Mouse (Mus musculus) megakaryocyte, embryonic 14.5 days (primary cell): ENCODE results near the gene Gpr107. TPM values are rescaled to one million over a fixed set of nuclear protein-coding genes. Genes with fewer than 3 reads are reported as not detected.

Source experiments
- H3K27me3 ChIP-seq: replicated peaks from 2 replicates; pipeline ENCODE3; 2012; ENCODE audit warnings: inconsistent platforms
- H3K36me3 ChIP-seq: replicated peaks from 2 replicates; pipeline ENCODE3; 2012; ENCODE audit warnings: low read length, inconsistent platforms, mixed read lengths
- H3K4me1 ChIP-seq: 2 replicates; pipeline ENCODE4 v1.6.1; 2012; ENCODE audit warnings: inconsistent platforms
- H3K4me3 ChIP-seq: replicated peaks from 2 replicates; pipeline ENCODE3; 2012; ENCODE audit warnings: moderate library complexity, mild to moderate bottlenecking, inconsistent platforms
- H3K9me3 ChIP-seq: 2 replicates; pipeline ENCODE4 v1.6.1; 2012; ENCODE audit warnings: inconsistent platforms
- FLI1 ChIP-seq: IDR thresholded peaks from 2 replicates; pipeline ENCODE4 v1.6.1; 2012; ENCODE audit warnings: low read length, inconsistent platforms, mixed read lengths
- GATA1 ChIP-seq: IDR thresholded peaks from 3 replicates; pipeline ENCODE4 v1.6.1; 2012; ENCODE audit warnings: mixed read lengths, low read length, inconsistent platforms, borderline replicate concordance
- polyA plus RNA-seq: library from polyadenylated mRNA; stranded (reverse); fragments of >175 nt; gene quantifications from 2 replicates; pipeline ENCODE4 v1.2.3, GENCODE M21; 2012; ENCODE audit warnings: low replicate concordance; ENCODE audit not compliant: insufficient read depth

Gpr107 gene
- polyA plus RNA-seq, 1 experiment: 11.9 TPM

DNA sequence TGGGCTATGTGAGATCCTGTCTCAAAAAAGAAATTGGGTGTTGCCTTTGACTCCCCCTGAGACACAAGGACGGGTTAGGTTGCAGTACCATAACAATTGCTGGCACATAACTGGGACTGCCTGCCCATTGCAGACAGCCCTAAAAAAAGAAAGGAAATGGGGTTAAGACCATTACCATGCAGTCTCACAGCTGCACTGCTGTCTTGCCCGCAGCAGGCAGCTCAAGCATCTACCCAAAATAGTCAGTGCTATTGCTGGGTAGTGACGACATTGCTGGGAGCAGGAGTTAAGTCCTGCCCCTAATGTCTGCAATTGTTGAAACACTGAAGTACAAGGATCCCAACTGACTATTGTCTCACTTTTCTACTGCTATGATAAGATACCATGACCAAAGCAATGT, 37.5 kb downstream of the Gpr107 start:
- H3K36me3 ChIP-seq: peaks cover 94% of the 10 kb centered on the region
- TF ChIP-seq GATA1 (no peak), FLI1 (no peak)

DNA sequence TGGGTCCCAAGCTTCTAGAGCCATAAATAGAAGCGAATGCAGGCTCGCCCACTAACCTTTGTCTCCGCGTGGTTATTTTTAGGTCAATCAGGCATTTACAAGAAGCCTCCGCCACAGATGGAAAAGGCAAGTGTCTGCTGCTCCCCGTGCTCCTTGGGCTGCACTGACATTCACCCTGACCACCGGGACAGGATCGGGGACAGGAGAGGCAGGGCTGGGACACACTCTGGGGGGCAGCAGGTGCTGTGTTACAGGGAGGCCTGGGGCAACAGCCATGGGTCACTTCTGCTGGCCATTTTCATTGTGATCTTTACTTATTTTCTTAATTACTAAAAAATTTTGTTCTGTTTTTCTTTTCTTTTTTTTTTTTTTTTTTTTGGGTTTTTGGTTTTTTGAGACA, 39.6 kb downstream of the Gpr107 start:
- Histone ChIP-seq H3K27me3 (no peaks in the 10 kb centered on the region), H3K9me3 (peaks cover 13% of the 10 kb centered on the region), H3K36me3 (peaks cover 93% of the 10 kb centered on the region), H3K4me1 (peaks cover 20% of the 10 kb centered on the region), H3K4me3 (no peak overlapping the region)
- TF ChIP-seq GATA1 (no peak), FLI1 (no peak)

More for the DNA sequence above, 37.5 kb downstream of the Gpr107 start:
- H3K9me3 ChIP-seq: peaks cover 13% of the 10 kb centered on the region
- no peaks in the 10 kb centered on the region for H3K27me3 ChIP-seq
- H3K4me1 ChIP-seq: peaks cover 36% of the 10 kb centered on the region
- peak overlapping the region; percentile 33 for H3K4me3 ChIP-seq

DNA sequence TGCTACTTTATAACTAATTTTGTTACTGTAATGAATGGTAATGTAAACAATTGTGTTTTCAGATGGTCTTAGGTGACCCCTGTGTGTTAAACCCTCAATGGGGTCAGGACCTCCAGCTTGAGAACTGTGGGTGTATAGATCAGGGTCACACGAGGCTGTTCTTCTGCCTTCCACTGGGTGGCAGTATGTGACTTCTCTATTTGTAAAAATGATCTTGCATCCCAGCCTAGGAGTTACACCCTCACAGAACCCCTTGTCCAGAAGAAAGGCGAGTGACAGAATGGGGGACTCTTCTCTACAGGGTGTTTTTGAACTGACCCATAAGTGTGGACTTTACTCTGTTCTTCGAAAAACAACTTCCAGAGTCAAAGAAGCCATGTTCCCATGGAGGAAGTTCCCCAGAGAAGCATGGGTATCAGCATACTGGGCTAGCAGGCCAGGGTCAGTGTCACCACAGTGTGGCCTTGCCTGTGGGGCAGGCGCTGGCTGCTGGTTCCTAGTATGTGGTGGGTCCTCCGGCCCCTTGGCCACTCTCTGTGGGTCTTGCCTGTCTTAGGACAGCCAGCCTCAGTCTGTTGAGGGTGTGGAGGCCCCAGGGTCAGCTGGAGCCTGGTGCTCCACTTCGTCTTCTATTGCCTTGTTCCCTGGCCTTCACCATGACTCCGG, 42.4 kb downstream of the Gpr107 start:
- no peak overlapping the region for H3K4me3 ChIP-seq
- H3K36me3 ChIP-seq: peaks cover 92% of the 10 kb centered on the region
- H3K27me3 ChIP-seq: no peaks in the 10 kb centered on the region
- TF ChIP-seq FLI1: no peak
- no peak for TF ChIP-seq GATA1
- H3K4me1 ChIP-seq: peaks cover 11% of the 10 kb centered on the region
- peaks cover 7% of the 10 kb centered on the region for H3K9me3 ChIP-seq

DNA sequence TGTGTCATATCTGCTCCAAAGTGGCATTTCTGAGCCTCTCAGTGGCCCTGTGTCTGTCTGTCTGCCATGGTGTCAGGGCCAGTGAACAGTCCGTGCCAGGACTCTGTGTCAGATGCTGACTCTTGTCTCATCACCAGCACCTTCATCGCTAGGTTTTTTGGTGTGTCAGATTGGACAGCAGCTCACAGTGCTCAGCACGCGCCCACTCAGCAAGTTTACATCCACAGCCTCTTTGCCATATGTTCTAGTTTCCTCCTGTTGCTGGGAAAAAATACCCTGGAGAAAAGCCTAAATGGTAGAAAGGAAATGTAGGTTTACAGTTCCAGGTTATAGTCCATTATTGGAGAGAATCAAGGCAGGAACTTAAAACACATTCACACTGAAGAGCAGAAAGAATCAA, 46.5 kb downstream of the Gpr107 start:
- Histone ChIP-seq H3K27me3 (no peaks in the 10 kb centered on the region), H3K9me3 (no peaks in the 10 kb centered on the region), H3K36me3 (peaks cover 81% of the 10 kb centered on the region), H3K4me1 (peaks cover 14% of the 10 kb centered on the region), H3K4me3 (no peak overlapping the region)
- no peak for TF ChIP-seq GATA1
- no peak for TF ChIP-seq FLI1

DNA sequence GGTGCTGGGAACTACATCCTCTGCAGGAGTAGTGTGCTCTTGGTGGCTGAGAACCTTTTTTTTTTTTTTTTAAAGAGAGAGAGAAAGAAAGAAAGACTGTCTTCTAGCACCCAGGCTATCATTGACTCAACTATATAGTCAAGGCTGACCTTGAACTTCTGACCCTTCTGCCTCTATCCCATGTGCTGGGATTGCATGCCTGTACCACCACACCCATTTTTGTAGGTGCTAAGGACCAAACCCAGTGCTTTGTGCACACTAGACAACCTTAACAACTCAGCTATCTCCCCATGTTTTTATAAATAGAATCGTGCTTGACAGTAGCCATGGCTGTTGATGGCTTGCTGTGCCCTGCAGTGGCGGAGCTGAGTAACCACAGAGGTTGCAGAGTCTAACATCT, 47.9 kb downstream of the Gpr107 start:
- Histone ChIP-seq H3K9me3 (no peaks in the 10 kb centered on the region), H3K4me1 (peaks cover 12% of the 10 kb centered on the region), H3K36me3 (peaks cover 75% of the 10 kb centered on the region), H3K4me3 (no peak overlapping the region), H3K27me3 (no peaks in the 10 kb centered on the region)
- no peak for TF ChIP-seq FLI1
- TF ChIP-seq GATA1: no peak

DNA sequence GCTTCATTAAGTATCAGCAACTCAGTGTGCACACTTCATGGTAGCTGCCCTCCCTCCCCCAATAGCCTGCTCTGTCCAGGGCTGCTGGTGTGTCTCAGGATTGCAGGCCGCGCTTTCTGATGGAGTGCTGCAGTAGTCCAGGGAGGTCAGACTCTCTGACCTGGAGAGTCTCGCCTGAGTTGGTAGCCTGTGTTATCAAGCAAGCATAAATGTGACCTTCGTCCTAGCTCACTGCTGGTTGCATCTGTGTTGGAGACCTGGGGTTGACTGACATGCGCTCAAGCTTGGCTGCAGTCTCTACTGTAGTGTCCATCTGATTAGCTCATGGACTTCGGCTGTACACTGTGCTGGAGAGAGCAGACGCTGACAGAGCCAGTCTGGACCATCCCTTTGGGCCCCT, 49.7 kb downstream of the Gpr107 start:
- peaks cover 23% of the 10 kb centered on the region for H3K4me1 ChIP-seq
- no peaks in the 10 kb centered on the region for H3K27me3 ChIP-seq
- TF ChIP-seq GATA1 (no peak), FLI1 (no peak)
- H3K36me3 ChIP-seq: peaks cover 76% of the 10 kb centered on the region
- H3K9me3 ChIP-seq: no peaks in the 10 kb centered on the region
- no peak overlapping the region for H3K4me3 ChIP-seq

DNA sequence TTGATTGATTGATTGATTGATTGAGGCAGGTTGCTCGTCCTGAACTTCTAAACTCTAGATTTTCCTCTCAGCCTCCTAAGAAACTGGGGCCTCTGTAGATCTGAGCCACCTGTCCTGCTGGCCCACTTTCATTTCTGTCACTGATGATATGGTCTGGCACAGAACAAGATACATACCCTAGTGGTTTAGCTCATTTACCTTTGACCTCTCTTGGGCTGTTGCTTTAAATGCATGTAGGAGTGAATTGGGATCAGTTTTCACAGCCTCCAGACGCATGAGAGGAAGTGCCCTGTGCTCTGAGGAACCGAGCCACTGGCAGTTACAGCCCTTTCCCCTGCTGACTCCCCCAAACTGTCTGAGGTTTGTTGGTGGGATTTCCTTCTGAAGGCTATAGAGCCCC, 50.2 kb downstream of the Gpr107 start:
- H3K4me3 ChIP-seq: no peak overlapping the region
- TF ChIP-seq FLI1: no peak
- TF ChIP-seq GATA1: no peak
- no peaks in the 10 kb centered on the region for H3K9me3 ChIP-seq
- H3K4me1 ChIP-seq: peaks cover 23% of the 10 kb centered on the region
- no peaks in the 10 kb centered on the region for H3K27me3 ChIP-seq
- H3K36me3 ChIP-seq: peaks cover 76% of the 10 kb centered on the region

DNA sequence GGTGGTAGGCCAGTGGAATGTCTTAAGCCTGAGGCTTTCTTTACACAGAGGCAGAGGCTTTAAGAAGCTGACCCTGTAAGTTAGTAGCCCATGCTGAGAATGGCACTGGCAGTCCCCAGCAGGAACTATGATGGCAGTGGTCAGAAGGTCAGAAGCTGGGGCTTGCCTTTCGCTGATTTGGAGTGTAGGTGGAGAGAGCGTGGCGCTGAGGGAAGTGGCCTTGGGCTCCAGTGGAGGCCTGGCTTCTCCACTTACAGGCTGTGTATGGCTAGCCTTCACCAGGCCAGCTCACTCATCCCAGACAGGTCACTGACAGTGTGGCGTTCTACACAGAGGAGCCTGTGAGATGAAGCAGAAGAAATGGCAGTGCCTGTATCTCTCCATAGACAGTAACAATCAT, 50.8 kb downstream of the Gpr107 start:
- TF ChIP-seq GATA1 (no peak), FLI1 (no peak)
- no peaks in the 10 kb centered on the region for H3K27me3 ChIP-seq
- H3K9me3 ChIP-seq: no peaks in the 10 kb centered on the region
- H3K36me3 ChIP-seq: peaks cover 76% of the 10 kb centered on the region
- no peak overlapping the region for H3K4me3 ChIP-seq
- H3K4me1 ChIP-seq: peaks cover 23% of the 10 kb centered on the region

DNA sequence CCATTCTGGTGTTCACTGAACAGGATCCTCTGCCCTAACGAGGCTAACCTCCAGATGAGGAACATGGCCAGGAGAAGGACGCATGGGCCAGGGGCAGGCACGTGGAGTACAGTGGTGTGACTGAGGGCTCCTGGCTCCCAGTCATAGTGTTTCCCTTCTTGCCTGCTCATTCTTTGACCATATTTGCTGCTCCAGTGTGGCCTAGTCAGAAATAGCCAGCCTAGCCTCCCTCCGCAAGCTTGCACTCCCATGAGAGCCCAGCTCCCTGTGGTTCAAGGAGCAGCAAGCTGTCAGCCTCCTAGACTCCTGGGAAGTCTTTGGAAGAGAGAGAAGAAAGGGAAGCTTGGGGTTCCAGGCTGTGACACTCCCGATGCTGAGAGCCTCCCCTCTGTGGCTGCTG, 52.6 kb downstream of the Gpr107 start:
- Histone ChIP-seq H3K36me3 (peaks cover 79% of the 10 kb centered on the region), H3K4me1 (peaks cover 29% of the 10 kb centered on the region), H3K27me3 (no peaks in the 10 kb centered on the region), H3K4me3 (no peak overlapping the region), H3K9me3 (no peaks in the 10 kb centered on the region)
- TF ChIP-seq GATA1 (no peak), FLI1 (no peak)

DNA sequence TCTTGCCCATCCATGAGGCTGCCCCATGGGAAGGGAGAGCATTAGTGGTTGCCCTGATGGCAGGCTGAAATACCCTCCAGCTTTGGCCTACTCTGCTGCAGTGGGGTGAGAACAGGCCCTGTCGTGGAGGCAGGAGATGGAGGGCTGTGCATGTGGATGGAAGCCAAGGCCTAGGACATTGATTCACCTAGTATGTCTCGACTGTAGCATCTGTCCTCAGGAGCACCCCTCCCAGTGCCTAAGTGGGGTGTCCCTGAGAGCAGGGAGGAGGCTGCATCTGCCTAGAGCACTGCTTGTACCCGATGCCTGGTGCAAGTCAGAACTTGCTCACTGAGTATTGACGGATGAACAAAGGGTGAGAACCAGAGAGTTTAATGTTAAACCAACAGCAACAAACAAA, 54.1 kb downstream of the Gpr107 start:
- peaks cover 81% of the 10 kb centered on the region for H3K36me3 ChIP-seq
- no peak for TF ChIP-seq FLI1
- TF ChIP-seq GATA1: no peak

DNA sequence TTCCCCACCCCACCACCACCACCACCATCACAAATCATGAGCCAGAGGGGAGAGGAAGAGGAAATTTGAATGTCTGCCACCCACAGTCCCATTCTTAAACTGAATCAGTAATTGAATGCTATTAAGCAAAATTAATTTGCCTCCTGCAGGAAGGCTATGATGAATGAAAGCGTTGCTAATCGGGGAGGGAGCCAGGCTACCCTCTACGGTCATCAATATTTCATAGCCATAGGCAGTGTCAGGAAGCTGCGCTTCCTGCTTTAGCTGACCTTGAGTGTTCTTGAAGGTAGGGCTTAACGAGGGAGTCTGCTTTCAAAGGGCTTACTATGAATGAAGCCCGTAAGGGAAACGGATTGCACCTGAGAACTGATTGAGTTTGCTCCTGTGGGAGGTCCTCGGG, 54.8 kb downstream of the Gpr107 start:
- H3K36me3 ChIP-seq: peaks cover 81% of the 10 kb centered on the region
- H3K4me1 ChIP-seq: peaks cover 30% of the 10 kb centered on the region
- no peak overlapping the region for H3K4me3 ChIP-seq
- H3K9me3 ChIP-seq: no peaks in the 10 kb centered on the region
- TF ChIP-seq GATA1 (no peak), FLI1 (no peak)
- no peaks in the 10 kb centered on the region for H3K27me3 ChIP-seq

More for the DNA sequence above, 54.1 kb downstream of the Gpr107 start:
- Histone ChIP-seq H3K4me1 (peaks cover 32% of the 10 kb centered on the region), H3K4me3 (no peak overlapping the region), H3K27me3 (no peaks in the 10 kb centered on the region), H3K9me3 (no peaks in the 10 kb centered on the region)
